19 mouse cellular contexts compared by ENCODE assay signal in genomic region chr6:144338221-144338620, GRCm38 (mm10).
DNase-seq lines count a peak whose midpoint lies in the region; ATAC-seq lines count a peak whose summit lies in the region.
"Had no signal": no experiment of that assay in that cellular context is flagged by ENCODE, and none has a peak within 500 bp of the region (broad histone marks: within the 10 kb centered on the region; RNA-seq: fewer than 3 reads in every experiment).

No protein-coding gene starts in this region.

- no peak overlapping the region for H3K9ac ChIP-seq in forebrain, embryonic 12.5 days
- no peak overlapping the region for H3K9ac ChIP-seq in forebrain, embryonic 16.5 days (replicated peaks; ENCODE audit: low read depth, low read length)
- H3K9ac ChIP-seq in hindbrain, embryonic 16.5 days (ENCODE audit: low read depth, low read length): no peak overlapping the region
- H3K9ac ChIP-seq in midbrain, embryonic 11.5 days (ENCODE audit: low read length): no peak overlapping the region
- H3K9ac ChIP-seq: embryonic facial prominence, embryonic 12.5 days had no signal

- peaks cover 11% of the 10 kb centered on the region; the same call in 1 of the 2 replicates for H3K27me3 ChIP-seq in forebrain, embryonic 12.5 days
- H3K27me3 ChIP-seq in forebrain, embryonic 16.5 days (replicated peaks; ENCODE audit: control insufficient read depth, insufficient read depth, low read length): no peaks in the 10 kb centered on the region
- peaks cover 7% of the 10 kb centered on the region for H3K27me3 ChIP-seq in hindbrain, embryonic 10.5 days (ENCODE audit: insufficient read depth, poor library complexity, severe bottlenecking)
- no peaks in the 10 kb centered on the region for H3K27me3 ChIP-seq in hindbrain, embryonic 16.5 days (replicated peaks; ENCODE audit: control insufficient read depth, insufficient read depth, low read length)
- H3K27me3 ChIP-seq in midbrain, embryonic 11.5 days (ENCODE audit: control insufficient read depth, insufficient read depth, low read length): no peaks in the 10 kb centered on the region
- no peaks in the 10 kb centered on the region for H3K27me3 ChIP-seq in midbrain, embryonic 10.5 days (ENCODE audit: low read depth, poor library complexity, severe bottlenecking)
- H3K27me3 ChIP-seq: embryonic facial prominence, embryonic 12.5 days had no signal

- no peak for DNase-seq in hindbrain, embryonic 10.5 days (ENCODE audit: low spot score)
- peak; percentile 86 for DNase-seq in midbrain, embryonic 11.5 days (ENCODE audit: low spot score, missing footprints)
- no peak for DNase-seq in midbrain, embryonic 10.5 days (ENCODE audit: low spot score)
- peak; percentile 69 for DNase-seq in retina, postnatal 1 day
- no peak for DNase-seq in layer of hippocampus, postnatal 10 days (ENCODE audit: low spot score in 2 of 2)
- DNase-seq: adrenal gland, adult 8-10 months; adrenal gland, postnatal 36 days; cerebellum, adult 11 months; cerebellum, adult 8-10 months; gastrocnemius, postnatal 36 days; heart, adult 18-20 months; heart, postnatal 10 days; kidney, adult 11 months had no signal

- no peak overlapping the region for H3K4me3 ChIP-seq in forebrain, embryonic 12.5 days (replicated peaks)
- no peak overlapping the region for H3K4me3 ChIP-seq in forebrain, embryonic 16.5 days (replicated peaks; ENCODE audit: low read length)
- H3K4me3 ChIP-seq in hindbrain, embryonic 10.5 days: no peak overlapping the region
- no peak overlapping the region for H3K4me3 ChIP-seq in hindbrain, embryonic 16.5 days (ENCODE audit: low read length)
- no peak overlapping the region for H3K4me3 ChIP-seq in midbrain, embryonic 11.5 days (ENCODE audit: low read depth, low read length)
- no peak overlapping the region for H3K4me3 ChIP-seq in midbrain, embryonic 10.5 days
- H3K4me3 ChIP-seq: embryonic facial prominence, embryonic 12.5 days; heart, embryonic 10.5 days had no signal

- H3K9me3 ChIP-seq in forebrain, embryonic 12.5 days: peaks cover 8% of the 10 kb centered on the region; the same call in 1 of the 2 replicates
- peaks cover 3% of the 10 kb centered on the region; the same call in 1 of the 2 replicates for H3K9me3 ChIP-seq in forebrain, embryonic 16.5 days (ENCODE audit: control insufficient read depth, low read length)
- peaks cover 8% of the 10 kb centered on the region for H3K9me3 ChIP-seq in hindbrain, embryonic 10.5 days
- peaks cover 4% of the 10 kb centered on the region for H3K9me3 ChIP-seq in hindbrain, embryonic 16.5 days (ENCODE audit: control insufficient read depth, low read length)
- peaks cover 3% of the 10 kb centered on the region; the same call in 1 of the 2 replicates for H3K9me3 ChIP-seq in midbrain, embryonic 11.5 days (ENCODE audit: control insufficient read depth, low read length)
- H3K9me3 ChIP-seq in midbrain, embryonic 10.5 days (replicated peaks): peaks cover 9% of the 10 kb centered on the region
- H3K9me3 ChIP-seq: heart, embryonic 10.5 days had no signal

- H3K4me1 ChIP-seq in forebrain, embryonic 12.5 days: peaks cover 23% of the 10 kb centered on the region
- H3K4me1 ChIP-seq in forebrain, embryonic 16.5 days (replicated peaks; ENCODE audit: control insufficient read depth, insufficient read depth, low read length): peaks cover 11% of the 10 kb centered on the region
- peaks cover 21% of the 10 kb centered on the region for H3K4me1 ChIP-seq in hindbrain, embryonic 10.5 days (replicated peaks)
- H3K4me1 ChIP-seq in hindbrain, embryonic 16.5 days (ENCODE audit: control insufficient read depth, insufficient read depth, low read depth, low read length): peaks cover 6% of the 10 kb centered on the region
- H3K4me1 ChIP-seq in midbrain, embryonic 11.5 days (ENCODE audit: control insufficient read depth, insufficient read depth, low read length): peaks cover 5% of the 10 kb centered on the region; the same call in 1 of the 2 replicates
- H3K4me1 ChIP-seq in midbrain, embryonic 10.5 days: peaks cover 27% of the 10 kb centered on the region
- H3K4me1 ChIP-seq: embryonic facial prominence, embryonic 12.5 days had no signal

- 0 out of 2 replicates have a peak, but pooled peaks have one; percentile 53 for ATAC-seq in forebrain, embryonic 12.5 days (ENCODE audit: low FRiP score)
- no peak; the same call in 1 of the 2 replicates for ATAC-seq in forebrain, embryonic 16.5 days
- no peak for ATAC-seq in hindbrain, embryonic 16.5 days
- ATAC-seq in midbrain, embryonic 11.5 days (ENCODE audit: low FRiP score): no peak
- ATAC-seq: hindbrain, postnatal 0 days had no signal

- H3K36me3 ChIP-seq in forebrain, embryonic 12.5 days (replicated peaks): no peaks in the 10 kb centered on the region
- H3K36me3 ChIP-seq in forebrain, embryonic 16.5 days (ENCODE audit: control insufficient read depth, insufficient read depth): no peaks in the 10 kb centered on the region
- no peaks in the 10 kb centered on the region for H3K36me3 ChIP-seq in hindbrain, embryonic 10.5 days
- no peaks in the 10 kb centered on the region for H3K36me3 ChIP-seq in hindbrain, embryonic 16.5 days (ENCODE audit: control insufficient read depth, insufficient read depth, low read length)
- no peaks in the 10 kb centered on the region for H3K36me3 ChIP-seq in midbrain, embryonic 11.5 days (ENCODE audit: control insufficient read depth, insufficient read depth, low read length)
- no peaks in the 10 kb centered on the region for H3K36me3 ChIP-seq in midbrain, embryonic 10.5 days
- H3K36me3 ChIP-seq: embryonic facial prominence, embryonic 12.5 days; heart, embryonic 10.5 days had no signal

- H3K4me2 ChIP-seq in forebrain, embryonic 12.5 days: no peak overlapping the region
- H3K4me2 ChIP-seq in forebrain, embryonic 16.5 days (ENCODE audit: low read length): no peak overlapping the region
- no peak overlapping the region for H3K4me2 ChIP-seq in hindbrain, embryonic 16.5 days (ENCODE audit: low read length)
- H3K4me2 ChIP-seq in midbrain, embryonic 11.5 days: no peak overlapping the region

- WGBS in forebrain, embryonic 12.5 days: 34% methylated on average over 4 of the region's 4 CpGs
- 41% methylated on average over 4 of the region's 4 CpGs for WGBS in forebrain, embryonic 16.5 days
- WGBS in hindbrain, embryonic 10.5 days: 65% methylated on average over 4 of the region's 4 CpGs
- WGBS in hindbrain, embryonic 16.5 days: 42% methylated on average over 4 of the region's 4 CpGs
- 59% methylated on average over 4 of the region's 4 CpGs for WGBS in midbrain, embryonic 11.5 days
- 66% methylated on average over 4 of the region's 4 CpGs for WGBS in midbrain, embryonic 10.5 days

- H3K27ac ChIP-seq in forebrain, embryonic 12.5 days: 0 out of 2 replicates have a peak overlapping the region, but pooled peaks have one; percentile 19
- H3K27ac ChIP-seq in forebrain, embryonic 16.5 days (ENCODE audit: low read length): no peak overlapping the region
- peak overlapping the region; percentile 76 for H3K27ac ChIP-seq in hindbrain, embryonic 10.5 days
- H3K27ac ChIP-seq in hindbrain, embryonic 16.5 days (ENCODE audit: low read depth, low read length): no peak overlapping the region
- H3K27ac ChIP-seq in midbrain, embryonic 11.5 days (ENCODE audit: low read depth, low read length): no peak overlapping the region
- H3K27ac ChIP-seq in midbrain, embryonic 10.5 days (replicated peaks): no peak overlapping the region
- H3K27ac ChIP-seq: embryonic facial prominence, embryonic 12.5 days; heart, embryonic 10.5 days; hindbrain, postnatal 0 days had no signal

Comparison
In these comparisons a context has a peak if more than half of its experiments do, and no peak if none do; other contexts are left out.
1. H3K27ac ChIP-seq: peak in forebrain, embryonic 12.5 days (single experiment) and hindbrain, embryonic 10.5 days (single experiment); none in forebrain, embryonic 16.5 days (single experiment), hindbrain, embryonic 16.5 days (single experiment), midbrain, embryonic 11.5 days (single experiment) and midbrain, embryonic 10.5 days (single experiment).
2. DNase-seq: peak in midbrain, embryonic 11.5 days (single experiment) and retina, postnatal 1 day (single experiment); none in hindbrain, embryonic 10.5 days (single experiment), midbrain, embryonic 10.5 days (single experiment) and layer of hippocampus, postnatal 10 days (0 of 2).